Mouse (Mus musculus): ENCODE measurements around the gene Gch1.
"Not testable (repeated sequence)": the region's sequence is repeated elsewhere in the genome, so short reads cannot be mapped to it uniquely, and the experiment has no call there.

The Gch1 gene

GRCm38 (mm10) chr14:47165117-47165516, 24.1 kb downstream of the Gch1 start:
- DNase-seq (ENCODE audit: low read depth): no peak

- no peak for DNase-seq (ENCODE audit: low read depth)
These were observed 27.2 kb downstream of the Gch1 start for GRCm38 (mm10) chr14:47161921-47162427.

- DNase-seq (ENCODE audit: low read depth): no peak
These were observed 29.1 kb downstream of the Gch1 start for GRCm38 (mm10) chr14:47160051-47160640.

GRCm38 (mm10) chr14:47154303-47154702, 34.9 kb downstream of the Gch1 start:
- DNase-seq (ENCODE audit: low read depth): no peak

- DNase-seq (ENCODE audit: low read depth): no peak
These were observed 37.9 kb downstream of the Gch1 start for GRCm38 (mm10) chr14:47151306-47151705.

GRCm38 (mm10) chr14:47144326-47144725, 44.9 kb downstream of the Gch1 start:
- no peak for DNase-seq (ENCODE audit: low read depth)

- no peak for DNase-seq (ENCODE audit: low read depth)
These were observed 50.4 kb downstream of the Gch1 start for GRCm38 (mm10) chr14:47138853-47139252.

- no peak for DNase-seq (ENCODE audit: low read depth)
These were observed 52.6 kb downstream of the Gch1 start for GRCm38 (mm10) chr14:47136637-47137036.

GRCm38 (mm10) chr14:47133948-47134347, 55.3 kb downstream of the Gch1 start:
- DNase-seq (ENCODE audit: low read depth): no peak

GRCm38 (mm10) chr14:47127987-47128386, 61.2 kb downstream of the Gch1 start:
- DNase-seq (ENCODE audit: low read depth): no peak

- no peak for DNase-seq (ENCODE audit: low read depth)
These were observed 71.7 kb downstream of the Gch1 start for GRCm38 (mm10) chr14:47117522-47117921.

- no peak for DNase-seq (ENCODE audit: low read depth)
These were observed 73.0 kb downstream of the Gch1 start for GRCm38 (mm10) chr14:47116062-47116762.

- DNase-seq (ENCODE audit: low read depth): no peak
These were observed 74.1 kb downstream of the Gch1 start for GRCm38 (mm10) chr14:47115154-47115553.

- DNase-seq (ENCODE audit: low read depth): no peak
These were observed 77.9 kb downstream of the Gch1 start for GRCm38 (mm10) chr14:47111341-47111740.

GRCm38 (mm10) chr14:47110391-47110790, 78.8 kb downstream of the Gch1 start:
- not testable (repeated sequence) for DNase-seq (ENCODE audit: low read depth)

- DNase-seq (ENCODE audit: low read depth): no peak
These were observed 81.8 kb downstream of the Gch1 start for GRCm38 (mm10) chr14:47107461-47107860.

GRCm38 (mm10) chr14:47105755-47106154, 83.5 kb downstream of the Gch1 start:
- DNase-seq (ENCODE audit: low read depth): peak; percentile 13

- DNase-seq (ENCODE audit: low read depth): peak; percentile 30
These were observed 84.0 kb downstream of the Gch1 start for GRCm38 (mm10) chr14:47105174-47105557.

GRCm38 (mm10) chr14:47104246-47105173, 84.7 kb downstream of the Gch1 start:
- DNase-seq (ENCODE audit: low read depth): peak; percentile 70

All from naive thymus-derived CD4-positive, alpha-beta T cell, adult 2 months (primary cell).